Mouse (Mus musculus) MEL (cell line): ENCODE data around the gene Ttc9. TPM values are rescaled to one million over a fixed set of nuclear protein-coding genes. Genes with fewer than 3 reads are reported as not detected.

Experiments
- DNase-seq: peaks from one replicate; pipeline ENCODE4 v3.0.0; 2011; ENCODE audit warnings: low read depth, low spot score
- H3K27ac ChIP-seq: 2 replicates; pipeline ENCODE4 v1.5.1; 2012; ENCODE audit warnings: low read depth, mild to moderate bottlenecking, control low read depth, low read length, moderate library complexity; ENCODE audit not compliant: control insufficient read depth
- H3K27me3 ChIP-seq, 2 experiments: fragments of 150-350 bp in 1 of 2; sonication (generic) in 1 of 2; 2 replicates each; pipeline ENCODE4 v1.6.1; 2012; ENCODE audit warnings: low read length in 2 of 2, mild to moderate bottlenecking in 2 of 2, improper control_type of control experiment in 1 of 2, moderate library complexity in 1 of 2; ENCODE audit not compliant: insufficient read depth in 2 of 2, control insufficient read depth in 1 of 2
- H3K36me3 ChIP-seq, 2 experiments: 2 replicates each; pipeline ENCODE4 v1.6.1; 2012 to 2014; ENCODE audit warnings: low read length in 2 of 2, improper control_type of control experiment in 1 of 2, inconsistent platforms in 1 of 2, mild to moderate bottlenecking in 1 of 2; ENCODE audit not compliant: insufficient read depth in 2 of 2, control insufficient read depth in 1 of 2
- H3K4me1 ChIP-seq, 2 experiments: fragments of 150-350 bp in 1 of 2; sonication (generic) in 1 of 2; 2 replicates each; pipeline ENCODE4 v1.6.1; 2012; ENCODE audit warnings: low read length in 2 of 2, improper control_type of control experiment in 1 of 2, mild to moderate bottlenecking in 1 of 2; ENCODE audit not compliant: insufficient read depth in 2 of 2, control insufficient read depth in 1 of 2
- H3K4me3 ChIP-seq, 2 experiments: fragments of 150-350 bp in 1 of 2; sonication (generic) in 1 of 2; 2 replicates each; pipeline ENCODE4 v1.5.1; 2012; ENCODE audit warnings: low read depth in 2 of 2, low read length in 2 of 2, mild to moderate bottlenecking in 2 of 2, moderate library complexity in 2 of 2, control low read depth in 1 of 2, improper control_type of control experiment in 1 of 2; ENCODE audit not compliant: control insufficient read depth in 1 of 2, insufficient read depth in 1 of 2
- H3K79me2 ChIP-seq: 2 replicates; pipeline ENCODE4 v1.6.1; 2012; ENCODE audit warnings: mild to moderate bottlenecking, low read length, moderate library complexity; ENCODE audit not compliant: control insufficient read depth, poor library complexity, insufficient read depth
- H3K9ac ChIP-seq: 2 replicates; pipeline ENCODE4 v1.6.1; 2012; ENCODE audit warnings: low read depth, mild to moderate bottlenecking, control low read depth, low read length, moderate library complexity; ENCODE audit not compliant: control insufficient read depth, poor library complexity, severe bottlenecking
- H3K9me3 ChIP-seq: fragments of 150-350 bp; sonication (generic); replicated peaks from 2 replicates; pipeline ENCODE4 v1.6.1; 2012; ENCODE audit warnings: mild to moderate bottlenecking, low read length, improper control_type of control experiment, moderate library complexity; ENCODE audit not compliant: insufficient read depth
- BHLHE40 ChIP-seq: IDR thresholded peaks from 2 replicates; pipeline ENCODE4 v1.6.1; 2012; ENCODE audit warnings: low read depth, mild to moderate bottlenecking, inconsistent platforms, low read length, improper control_type of control experiment, borderline replicate concordance
- CHD1 ChIP-seq: IDR thresholded peaks from 2 replicates; pipeline ENCODE4 v1.6.1; 2012; ENCODE audit warnings: low read depth, mild to moderate bottlenecking, inconsistent platforms, low read length, improper control_type of control experiment
- E2F4 ChIP-seq: IDR thresholded peaks from 2 replicates; pipeline ENCODE4 v1.6.1; 2011; ENCODE audit warnings: low read depth, low read length, improper control_type of control experiment, borderline replicate concordance
- ETS1 ChIP-seq: IDR thresholded peaks from 2 replicates; pipeline ENCODE4 v1.6.1; 2012; ENCODE audit warnings: low read depth, mild to moderate bottlenecking, inconsistent platforms, low read length, improper control_type of control experiment, moderate library complexity
- JUND ChIP-seq: IDR thresholded peaks from 2 replicates; pipeline ENCODE4 v1.6.1; 2011; ENCODE audit warnings: low read depth, mild to moderate bottlenecking, improper control_type of control experiment, low read length
- KAT2A ChIP-seq: conservative IDR thresholded peaks from 2 replicates; pipeline ENCODE4 v1.6.1; 2012; ENCODE audit warnings: low read depth, low read length, improper control_type of control experiment, inconsistent platforms
- MAFK ChIP-seq: IDR thresholded peaks from 2 replicates; pipeline ENCODE4 v1.6.1; 2011; ENCODE audit warnings: low read depth, mild to moderate bottlenecking, low read length, improper control_type of control experiment, borderline replicate concordance
- MAX ChIP-seq: IDR thresholded peaks from 2 replicates; pipeline ENCODE4 v1.6.1; 2011; ENCODE audit warnings: low read length, improper control_type of control experiment
- MAZ ChIP-seq: IDR thresholded peaks from 2 replicates; pipeline ENCODE4 v1.6.1; 2012; ENCODE audit warnings: low read depth, mild to moderate bottlenecking, inconsistent platforms, low read length, improper control_type of control experiment
- MEF2A ChIP-seq: IDR thresholded peaks from 2 replicates; pipeline ENCODE4 v1.6.1; 2014; ENCODE audit warnings: low read depth, mild to moderate bottlenecking, inconsistent platforms, low read length, improper control_type of control experiment; ENCODE audit not compliant: poor library complexity, insufficient replicate concordance, severe bottlenecking; ENCODE audit errors: extremely low read depth
- MXI1 ChIP-seq: IDR thresholded peaks from 2 replicates; pipeline ENCODE4 v1.6.1; 2011; ENCODE audit warnings: mild to moderate bottlenecking, low read depth, low read length, improper control_type of control experiment
- MYB ChIP-seq: IDR thresholded peaks from 2 replicates; pipeline ENCODE4 v1.6.1; 2011; ENCODE audit warnings: mild to moderate bottlenecking, low read depth, low read length, improper control_type of control experiment
- MYC ChIP-seq: IDR thresholded peaks from 2 replicates; pipeline ENCODE4 v1.6.1; 2011; ENCODE audit warnings: low read depth, mild to moderate bottlenecking, low read length, improper control_type of control experiment, moderate library complexity
- NRF1 ChIP-seq: IDR thresholded peaks from 2 replicates; pipeline ENCODE4 v1.6.1; 2014; ENCODE audit warnings: low read depth, mild to moderate bottlenecking, inconsistent platforms, low read length, improper control_type of control experiment, moderate library complexity; ENCODE audit not compliant: poor library complexity, insufficient read depth, severe bottlenecking
- POLR2AphosphoS2 ChIP-seq: IDR thresholded peaks from 2 replicates; pipeline ENCODE4 v1.6.1; 2011; ENCODE audit warnings: low read length, improper control_type of control experiment
- RCOR1 ChIP-seq: IDR thresholded peaks from 2 replicates; pipeline ENCODE4 v1.6.1; 2012; ENCODE audit warnings: low read depth, mild to moderate bottlenecking, inconsistent platforms, low read length, improper control_type of control experiment
- SIN3A ChIP-seq: IDR thresholded peaks from 2 replicates; pipeline ENCODE4 v1.6.1; 2012; ENCODE audit warnings: low read length, improper control_type of control experiment, inconsistent platforms
- SMC3 ChIP-seq: IDR thresholded peaks from 2 replicates; pipeline ENCODE4 v1.6.1; 2011; ENCODE audit warnings: low read depth, low read length, improper control_type of control experiment
- TBP ChIP-seq: IDR thresholded peaks from 2 replicates; pipeline ENCODE4 v1.8.0; 2011; ENCODE audit warnings: low read depth, low read length, improper control_type of control experiment
- TCF12 ChIP-seq: IDR thresholded peaks from 2 replicates; pipeline ENCODE4 v1.6.1; 2014; ENCODE audit warnings: low read depth, mild to moderate bottlenecking, inconsistent platforms, low read length, improper control_type of control experiment, moderate library complexity
- UBTF ChIP-seq: IDR thresholded peaks from 2 replicates; pipeline ENCODE4 v1.6.1; 2012; ENCODE audit warnings: low read depth, mild to moderate bottlenecking, inconsistent platforms, low read length, improper control_type of control experiment, moderate library complexity, borderline replicate concordance; ENCODE audit not compliant: insufficient read depth
- USF1 ChIP-seq: IDR thresholded peaks from 2 replicates; pipeline ENCODE4 v1.6.1; 2014; ENCODE audit warnings: low read depth, mild to moderate bottlenecking, inconsistent platforms, low read length, improper control_type of control experiment, moderate library complexity
- USF2 ChIP-seq, 2 experiments: IDR thresholded peaks; 2 replicates each; pipeline ENCODE4 v1.6.1; 2011 to 2012; ENCODE audit warnings: improper control_type of control experiment in 2 of 2, low read length in 2 of 2, borderline replicate concordance in 1 of 2, inconsistent platforms in 1 of 2, low read depth in 1 of 2, mild to moderate bottlenecking in 1 of 2; ENCODE audit not compliant: insufficient read depth in 1 of 2
- ZMIZ1 ChIP-seq: IDR thresholded peaks from 2 replicates; pipeline ENCODE4 v1.6.1; 2012; ENCODE audit warnings: low read depth, mild to moderate bottlenecking, inconsistent platforms, low read length, improper control_type of control experiment, moderate library complexity
- polyA plus RNA-seq, 2 experiments: library from polyadenylated mRNA; stranded (reverse) in 1 of 2; unstranded in 1 of 2; fragments of >175 nt in 1 of 2; fragments of >200 nt in 1 of 2; gene quantifications; 2 replicates each; pipeline versions ENCODE4 v1.2.1 to v1.2.4; 2012; ENCODE audit warnings: low replicate concordance in 2 of 2, low read depth in 1 of 2; ENCODE audit not compliant: insufficient read length in 2 of 2, insufficient read depth in 1 of 2, missing spikeins in 1 of 2
- total RNA-seq: library from RNA; depleted of rRNA; stranded (reverse); fragments of 300-350 nt; gene quantifications from 2 replicates; pipeline ENCODE4 v1.2.3, GENCODE M21; 2012

The Ttc9 gene
- total and polyA plus RNA-seq, 3 experiments, result not detected

- no peak for DNase-seq
- Histone ChIP-seq H3K4me1 (no peaks in the 10 kb centered on the region), H3K9ac (no peak overlapping the region), H3K4me3 (no peak overlapping the region), H3K79me2 (no peaks in the 10 kb centered on the region), H3K27me3 (peaks cover 0 to 1% of the 10 kb centered on the region in 2 experiments; a peak in 1 of 4 replicates), H3K36me3 (no peaks in the 10 kb centered on the region), H3K27ac (no peak overlapping the region), H3K9me3 (no peaks in the 10 kb centered on the region)
- TF ChIP-seq MYC, result no peak
- no peak for TF ChIP-seq SMC3
These were observed 53.0 kb downstream of the Ttc9 start for GRCm38 (mm10) chr12:81684096-81684495.

GRCm38 (mm10) chr12:81685981-81686380, 54.9 kb downstream of the Ttc9 start:
- TF ChIP-seq MYC (no peak), TBP (no peak), MAFK (no peak), JUND (no peak), MAX (no peak), NRF1 (no peak), MYB (no peak), KAT2A (no peak), USF2 (IDR thresholded peaks at IDR 0.05; ENCODE audit: borderline replicate concordance in 1 of 2, insufficient read depth in 1 of 2, low read depth in 1 of 2, low read length in 2 of 2) (no peak), MXI1 (no peak), USF1 (no peak)
- TF ChIP-seq, all 39 proteins: peak for 0
- Histone ChIP-seq H3K79me2 (no peaks in the 10 kb centered on the region), H3K9me3 (no peaks in the 10 kb centered on the region), H3K4me3 (no peak overlapping the region), H3K27me3 (peaks cover 0 to 1% of the 10 kb centered on the region in 2 experiments; a peak in 2 of 4 replicates), H3K4me1 (no peaks in the 10 kb centered on the region), H3K9ac (no peak overlapping the region), H3K27ac (no peak overlapping the region), H3K36me3 (no peaks in the 10 kb centered on the region)
- no peak for DNase-seq

GRCm38 (mm10) chr12:81686406-81687117, 55.5 kb downstream of the Ttc9 start:
- DNase-seq, result no peak
- no peaks in the 10 kb centered on the region for H3K9me3 ChIP-seq
- H3K9ac ChIP-seq, result no peak overlapping the region
- H3K36me3 ChIP-seq, result no peaks in the 10 kb centered on the region
- H3K4me1 ChIP-seq, result no peaks in the 10 kb centered on the region
- no peak for TF ChIP-seq MEF2A
- TF ChIP-seq BHLHE40, result no peak
- no peak for TF ChIP-seq CHD1
- no peak for TF ChIP-seq POLR2AphosphoS2
- no peak for TF ChIP-seq USF1
- no peak for TF ChIP-seq MAZ
- TF ChIP-seq SIN3A, result no peak
- no peak for TF ChIP-seq ETS1
- no peak for TF ChIP-seq MYC
- no peak for TF ChIP-seq MAX
- no peak for TF ChIP-seq E2F4
- no peak for TF ChIP-seq UBTF
- no peak for TF ChIP-seq TCF12
- no peak for TF ChIP-seq RCOR1
- TF ChIP-seq ZMIZ1, result no peak
- no peak for TF ChIP-seq SMC3
- peaks cover 0 to 1% of the 10 kb centered on the region in 2 experiments; a peak in 2 of 4 replicates for H3K27me3 ChIP-seq
- H3K79me2 ChIP-seq, result no peaks in the 10 kb centered on the region
- H3K27ac ChIP-seq, result no peak overlapping the region
- no peak overlapping the region for H3K4me3 ChIP-seq
